Mouse (Mus musculus): ENCODE measurements around the gene P2ry6.

The P2ry6 gene

DNA sequence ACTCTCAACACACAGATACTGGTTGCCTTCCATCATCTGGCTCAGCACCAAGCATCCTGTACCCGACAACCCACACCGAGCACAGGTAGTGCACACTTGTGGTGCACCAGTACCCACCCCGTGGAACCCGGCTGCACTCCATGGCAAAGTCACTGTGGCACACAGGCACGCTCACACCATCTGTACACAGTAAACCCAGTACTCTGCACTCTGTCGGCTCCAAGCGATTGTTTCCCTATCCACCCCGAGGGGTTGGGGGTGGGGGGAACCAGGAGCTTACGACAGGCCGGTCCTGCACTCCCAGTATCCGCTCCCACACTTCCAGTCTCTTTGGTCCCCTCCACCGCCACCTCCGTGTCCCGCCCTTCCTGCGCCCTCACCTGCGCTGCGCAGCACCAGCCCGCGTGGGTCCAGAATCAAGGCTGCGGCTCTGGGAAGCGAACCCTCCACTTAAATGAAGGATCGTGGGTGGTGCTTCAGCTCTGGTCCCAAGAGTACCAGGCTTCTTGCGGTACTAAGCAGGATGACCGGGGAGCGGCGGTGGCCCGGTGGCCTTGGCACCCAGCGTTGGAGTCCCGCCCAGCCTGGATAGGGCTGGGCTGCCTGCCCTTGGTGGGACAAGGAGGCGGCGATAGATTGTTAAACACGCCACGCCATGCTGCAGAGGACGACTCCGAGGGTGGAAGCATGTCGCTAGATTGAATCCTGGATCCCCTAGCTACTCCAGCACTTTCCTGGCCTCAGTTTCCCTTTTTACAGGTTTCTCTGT lies at the start of gene P2ry6:
Gene P2ry6, minus strand, starts transcription at position 515 of the 769 bp plus-strand sequence.
- no peak for DNase-seq (ENCODE audit: low read depth, low spot score)

DNA sequence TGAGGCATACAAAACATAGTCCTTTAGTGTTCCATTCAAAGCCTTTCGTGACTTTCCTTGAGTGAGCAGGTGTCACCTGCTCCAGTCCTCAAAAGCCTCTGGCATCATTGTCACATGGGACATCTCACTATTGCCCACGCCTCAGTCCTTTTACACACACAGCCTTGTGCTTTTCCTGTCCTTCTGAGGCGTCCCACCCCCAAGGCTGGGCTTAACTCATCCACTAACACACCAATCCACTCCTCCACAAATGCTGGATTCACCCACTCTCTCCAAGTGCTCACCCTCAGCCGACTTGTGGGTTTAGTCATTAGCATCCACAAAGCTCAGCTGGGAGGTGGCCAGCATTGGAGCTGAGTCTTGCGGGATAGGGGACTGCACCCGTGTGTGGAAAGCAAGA lies 43.0 kb upstream of the P2ry6 start:
- no peak for DNase-seq (ENCODE audit: low read depth, low spot score)

DNA sequence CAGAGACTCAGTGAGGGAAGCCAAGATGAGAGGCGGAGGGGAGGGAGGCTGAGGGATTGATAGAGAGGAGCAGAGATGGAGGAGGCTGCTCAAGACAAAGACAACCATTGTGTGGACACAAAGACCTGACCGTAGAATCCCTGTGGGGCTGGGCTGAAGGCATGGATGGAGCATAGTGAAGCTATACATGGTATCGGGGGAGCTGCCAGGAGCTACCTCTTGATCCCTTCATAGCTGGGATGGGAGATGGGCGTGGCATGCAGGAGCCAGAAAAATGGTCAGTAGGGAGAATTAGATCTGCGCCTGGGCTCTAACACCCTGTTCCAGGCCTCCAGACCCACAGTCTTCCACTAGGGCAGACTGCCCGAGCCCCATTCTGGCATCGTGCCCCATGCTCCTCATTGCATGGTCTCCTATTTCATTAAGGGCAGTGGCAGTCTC lies 42.6 kb upstream of the P2ry6 start:
- DNase-seq (ENCODE audit: low read depth, low spot score), result no peak

DNA sequence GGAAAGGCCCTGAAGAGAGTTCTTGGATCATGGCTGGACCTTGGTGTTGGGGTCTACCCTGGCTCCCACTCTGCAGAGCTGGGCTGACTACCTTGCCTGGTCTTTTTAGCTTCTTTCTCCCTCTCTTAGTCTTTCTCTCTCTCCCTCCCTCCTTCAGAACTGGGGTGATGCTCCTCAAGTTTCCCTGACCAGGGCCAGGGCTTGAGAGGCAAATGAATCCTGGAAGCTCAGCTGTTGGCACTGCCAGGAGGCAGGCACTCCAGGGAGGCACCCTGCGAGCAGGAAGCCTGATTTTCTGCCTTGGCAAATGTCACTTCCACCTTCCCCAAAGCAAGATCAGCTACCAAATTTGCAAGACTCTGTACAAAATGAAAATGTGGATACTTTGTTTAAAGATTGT lies 40.5 kb upstream of the P2ry6 start:
- no peak for DNase-seq (ENCODE audit: low read depth, low spot score)

DNA sequence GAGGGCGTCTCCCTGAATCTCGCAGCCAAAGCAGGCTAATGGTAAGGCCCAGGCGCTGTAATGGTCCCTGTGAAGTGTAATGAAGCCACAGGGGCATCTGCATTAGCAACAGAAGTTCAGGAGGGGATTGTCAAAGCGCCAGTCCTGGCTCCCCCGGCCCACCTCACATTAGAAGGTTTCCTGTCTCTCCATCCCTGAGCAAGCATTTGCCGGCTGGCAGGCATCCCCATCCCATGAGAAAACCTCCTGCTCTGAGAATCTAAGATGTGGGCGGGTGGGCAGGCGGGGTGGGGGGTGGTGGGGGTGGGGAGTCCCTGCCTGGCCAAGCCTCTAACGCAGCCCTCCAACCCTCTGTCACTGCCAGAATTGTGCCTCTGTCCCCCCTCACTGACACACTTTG lies 39.6 kb upstream of the P2ry6 start:
- DNase-seq (ENCODE audit: low read depth, low spot score), result no peak

DNA sequence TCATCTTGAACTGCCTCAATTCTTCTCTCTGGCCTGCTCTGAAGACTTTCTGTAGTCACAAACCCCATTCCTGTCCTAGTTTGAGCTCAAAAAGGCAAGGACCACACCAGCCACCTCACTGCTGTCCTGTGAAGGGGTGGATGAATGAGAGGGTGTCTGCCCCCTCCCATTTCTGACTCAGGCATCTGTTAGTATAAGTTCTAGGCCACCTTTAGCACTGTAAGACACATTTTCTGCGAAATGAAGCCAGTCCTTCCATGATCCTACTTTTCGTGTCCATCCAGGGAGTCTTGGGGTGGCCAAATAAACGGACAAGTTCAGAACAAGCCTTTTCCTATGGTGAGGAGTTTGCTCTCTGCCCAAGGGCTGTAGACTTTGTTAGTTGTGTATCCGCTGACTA lies 38.1 kb upstream of the P2ry6 start, which contains the start of gene P2ry2:
Gene P2ry2, minus strand, starts transcription at position 326 of the 400 bp plus-strand sequence.
- DNase-seq (ENCODE audit: low read depth, low spot score), result no peak

DNA sequence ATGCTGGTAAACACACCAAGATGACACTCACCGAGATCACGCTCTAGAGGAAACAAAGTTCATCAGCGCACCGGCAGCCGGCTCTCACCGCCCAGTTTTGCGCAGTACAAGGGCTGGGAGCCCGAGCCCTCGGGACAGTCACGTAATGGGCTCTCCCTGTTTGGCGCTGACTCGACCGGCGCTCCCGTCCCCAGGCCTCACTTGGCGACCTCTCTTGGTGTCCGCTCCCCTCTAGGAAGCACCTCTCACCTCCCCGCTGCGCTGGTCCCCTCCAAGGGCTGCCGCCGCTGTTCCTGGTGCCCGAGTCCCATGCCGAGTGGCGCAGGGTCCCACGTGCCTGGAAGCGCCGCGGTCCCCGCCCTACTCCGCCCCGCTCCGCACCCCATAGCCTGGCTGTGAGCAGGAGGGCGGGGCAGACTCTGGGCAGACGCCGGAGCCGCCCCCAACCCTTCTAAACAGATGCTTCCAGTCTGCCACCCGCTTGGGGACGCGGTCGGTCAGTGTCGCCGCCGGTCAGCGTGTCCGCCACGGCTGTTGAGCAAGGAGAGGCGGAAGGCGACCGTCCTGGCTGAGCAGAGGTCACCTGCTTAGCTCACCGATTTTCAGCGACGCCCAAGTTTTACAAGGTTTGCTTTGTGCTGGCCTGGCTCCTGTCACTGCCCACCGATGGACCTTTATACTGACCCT lies 37.4 kb upstream of the P2ry6 start:
- DNase-seq (ENCODE audit: low read depth, low spot score), result no peak

DNA sequence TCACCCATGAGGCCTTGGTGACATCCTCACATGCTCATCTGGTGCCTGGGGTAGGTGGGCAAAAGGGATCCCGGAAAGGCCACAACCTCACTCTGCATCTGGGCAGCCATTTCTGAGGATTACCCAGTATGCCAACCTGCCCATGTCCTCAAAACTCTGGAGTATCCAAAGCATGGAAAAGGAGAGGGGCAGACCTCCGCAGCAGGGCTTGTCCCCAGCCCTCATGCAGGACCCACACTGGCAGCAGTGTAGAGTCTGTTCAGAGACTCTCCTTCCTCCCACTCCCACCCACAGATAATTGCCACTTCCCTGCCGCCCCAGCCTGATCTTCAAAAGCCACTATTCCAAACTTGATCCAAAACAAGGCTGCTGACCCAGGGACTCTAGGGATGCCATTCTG lies 36.3 kb upstream of the P2ry6 start:
- no peak for DNase-seq (ENCODE audit: low read depth, low spot score)

DNA sequence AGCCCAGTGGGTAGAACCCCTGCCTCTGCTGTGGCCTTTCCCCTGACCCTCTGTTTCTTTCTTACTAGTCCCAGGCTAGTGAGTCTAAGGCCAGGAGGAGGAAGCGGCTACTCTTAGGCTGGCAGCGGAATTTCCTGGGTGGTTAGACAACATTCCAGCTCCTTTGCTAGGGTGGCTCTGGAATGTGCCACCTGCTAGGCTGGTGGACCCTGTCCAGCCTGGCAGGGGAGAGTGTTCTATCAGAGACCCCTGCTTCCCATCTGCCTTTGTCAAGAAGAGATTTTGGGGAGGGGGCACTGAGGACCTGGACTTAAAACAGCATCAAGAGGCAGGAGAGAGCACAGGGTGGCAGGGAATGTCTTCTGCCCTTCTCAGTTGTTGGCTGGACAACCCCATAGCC lies 31.8 kb upstream of the P2ry6 start:
- no peak for DNase-seq (ENCODE audit: low read depth, low spot score)

DNA sequence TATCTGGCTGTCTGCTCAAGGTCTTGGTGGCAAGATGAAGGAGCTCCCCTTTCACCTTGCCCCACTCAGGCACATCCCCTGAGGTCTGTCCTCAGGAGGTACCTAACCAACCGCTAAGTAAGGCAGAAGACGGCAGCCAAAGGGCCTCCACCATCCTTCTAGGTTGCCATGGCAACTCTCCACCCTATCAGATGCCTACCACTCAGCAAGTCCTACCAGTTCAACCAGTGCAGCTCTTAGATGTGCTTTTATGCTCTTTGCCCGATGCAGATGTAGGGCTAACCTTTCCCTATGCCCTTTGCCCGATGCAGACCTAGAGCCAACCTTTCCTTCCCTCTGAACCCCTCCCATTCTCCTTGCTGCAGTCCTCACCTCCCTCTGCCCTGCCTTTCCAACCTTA lies 30.7 kb upstream of the P2ry6 start:
- no peak for DNase-seq (ENCODE audit: low read depth, low spot score)

DNA sequence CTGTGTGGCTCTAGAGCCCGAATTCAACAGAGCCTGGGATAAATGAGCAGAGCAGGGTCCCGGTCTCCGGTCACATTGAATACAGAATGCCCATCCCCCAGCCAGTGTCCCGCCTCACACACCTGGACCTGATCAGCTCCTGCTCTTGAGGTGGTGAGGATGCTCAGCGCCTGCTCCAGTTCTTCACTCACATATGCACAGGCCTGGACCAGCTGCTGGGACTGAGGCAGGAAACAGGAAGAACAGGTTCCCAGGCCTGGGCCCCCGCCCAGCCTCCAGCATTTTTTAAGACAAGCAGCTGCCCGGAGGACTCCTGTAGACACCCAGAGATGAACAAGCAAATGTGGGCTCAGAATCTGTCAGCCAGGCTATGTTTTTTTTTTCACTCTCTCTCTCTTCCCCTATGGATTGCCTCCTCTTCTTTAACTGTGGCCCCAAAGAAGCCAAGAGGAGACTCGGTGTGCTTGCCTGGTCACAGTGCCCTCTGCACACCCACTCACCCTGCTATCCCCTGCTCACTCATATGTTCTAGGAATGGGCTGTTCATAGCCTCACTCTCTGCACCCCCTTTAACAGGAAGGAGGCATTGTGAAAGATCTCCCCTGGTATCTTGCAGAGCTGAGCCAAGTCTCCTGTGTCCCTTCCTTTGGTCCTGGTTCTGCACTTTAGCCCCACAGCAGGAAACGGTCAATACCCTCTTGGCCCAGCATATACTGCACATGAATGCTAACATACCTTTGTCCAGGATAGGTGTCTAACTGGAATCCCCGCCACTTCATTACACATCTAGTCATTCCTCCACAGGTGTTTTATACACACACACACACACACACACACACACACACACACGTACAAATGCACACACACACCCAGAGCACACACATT lies 29.2 kb upstream of the P2ry6 start:
- no peak for DNase-seq (ENCODE audit: low read depth, low spot score)

DNA sequence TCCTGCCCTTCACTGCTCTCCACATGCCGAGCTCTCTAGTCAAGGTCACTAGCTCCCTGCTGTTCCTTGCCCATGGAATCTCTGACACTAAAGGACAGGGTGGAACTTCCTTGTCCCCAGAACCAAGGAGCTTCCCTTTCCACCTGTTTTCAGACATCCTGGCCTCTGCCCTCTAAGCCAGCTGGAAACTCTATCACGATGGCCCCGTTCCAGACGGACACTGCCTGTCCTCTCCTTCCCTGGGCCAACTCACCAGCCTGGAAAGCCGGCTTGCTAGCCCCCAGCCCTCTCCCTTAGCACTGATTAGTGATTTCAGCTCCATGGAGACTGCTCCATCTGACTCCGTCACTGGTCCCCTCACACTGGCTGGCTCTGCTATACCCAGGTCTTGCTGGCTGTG lies 27.8 kb upstream of the P2ry6 start:
- no peak for DNase-seq (ENCODE audit: low read depth, low spot score)

DNA sequence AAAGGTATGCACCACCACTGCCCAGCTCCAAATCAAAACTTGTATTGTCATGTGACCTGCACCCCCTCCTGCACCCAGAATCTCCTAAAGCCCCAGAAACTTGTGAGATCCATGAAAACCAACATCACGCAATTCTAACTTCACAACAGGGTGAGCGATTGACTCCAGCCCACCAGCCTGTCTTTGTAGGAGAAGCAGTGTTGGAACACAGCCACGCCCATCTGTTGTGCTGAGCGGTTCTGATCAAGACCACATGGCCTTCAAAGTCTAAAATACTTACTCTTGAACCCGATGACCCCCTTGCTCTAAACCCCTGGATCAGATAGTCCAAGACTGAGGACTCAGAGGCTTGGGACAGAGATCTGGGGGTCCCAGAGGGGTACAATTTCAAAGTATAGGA lies 25.2 kb upstream of the P2ry6 start:
- no peak for DNase-seq (ENCODE audit: low read depth, low spot score)

DNA sequence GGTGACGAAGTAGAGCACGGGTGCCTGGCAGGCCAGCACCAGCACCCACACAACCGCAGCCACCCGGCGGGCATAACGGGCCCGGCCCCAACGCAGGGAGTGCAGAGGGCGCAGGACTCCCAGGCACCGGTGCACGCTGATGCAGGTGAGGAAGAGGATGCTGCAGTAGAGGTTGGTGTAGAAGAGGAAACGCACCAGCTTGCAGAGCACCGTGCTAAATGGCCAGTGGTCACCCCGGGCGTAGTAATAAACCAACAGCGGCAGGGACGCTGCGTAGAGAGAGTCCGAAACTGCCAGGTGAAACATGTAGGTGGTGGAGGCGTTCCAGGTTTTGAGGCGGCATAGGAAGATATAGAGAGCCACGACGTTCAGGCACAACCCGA lies 24.1 kb upstream of the P2ry6 start:
- no peak for DNase-seq (ENCODE audit: low read depth, low spot score)

DNA sequence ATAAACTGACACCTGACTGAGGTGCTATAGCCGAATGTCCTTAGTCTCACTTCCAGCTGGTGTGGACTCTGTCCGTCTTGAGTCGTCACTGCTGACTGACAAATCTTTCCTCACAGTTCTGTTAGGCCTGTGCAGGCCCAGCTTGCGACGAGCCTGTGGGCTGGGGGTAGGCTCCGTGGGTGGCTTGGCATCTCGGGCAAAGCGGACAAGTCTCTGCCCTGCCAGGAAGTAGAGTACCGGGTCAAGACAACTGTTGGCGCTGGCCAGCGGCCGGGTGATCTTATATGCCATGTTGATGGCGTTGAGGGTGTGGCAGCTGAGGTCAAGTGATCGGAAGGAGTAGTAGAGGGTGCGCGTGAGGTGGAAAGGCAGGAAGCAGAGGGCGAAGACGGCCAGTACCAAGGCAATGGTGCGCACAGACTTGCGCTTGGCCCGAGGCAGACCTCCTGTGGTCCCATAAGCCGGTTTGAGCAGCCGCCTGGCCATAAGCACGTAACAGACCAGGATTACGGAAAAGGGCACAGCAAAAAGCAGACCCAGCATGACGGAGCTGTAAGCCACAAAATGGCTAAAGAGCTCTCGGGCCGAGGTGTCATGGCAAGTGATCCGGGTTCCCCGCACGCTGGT lies 23.6 kb upstream of the P2ry6 start:
- DNase-seq (ENCODE audit: low read depth, low spot score), result no peak

DNA sequence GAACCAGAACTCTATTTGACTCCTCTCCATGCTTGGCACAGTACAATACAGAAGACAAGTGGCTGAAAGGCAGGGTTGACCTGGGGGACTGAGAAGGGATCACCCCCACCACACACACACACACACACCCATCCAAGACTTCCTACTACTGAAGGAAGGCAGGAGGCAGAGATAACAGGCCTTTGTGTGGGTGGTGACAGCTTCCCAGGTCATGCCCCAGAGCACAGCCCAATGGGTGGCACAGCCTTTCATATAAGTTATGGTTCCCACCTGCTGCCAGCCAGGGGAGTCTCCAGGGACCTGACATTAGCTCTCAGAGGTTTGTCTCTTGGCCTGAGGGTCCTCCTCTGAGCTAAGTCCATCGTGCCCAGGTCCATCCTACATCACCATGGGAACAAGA lies 22.8 kb upstream of the P2ry6 start:
- DNase-seq (ENCODE audit: low read depth, low spot score), result no peak

DNA sequence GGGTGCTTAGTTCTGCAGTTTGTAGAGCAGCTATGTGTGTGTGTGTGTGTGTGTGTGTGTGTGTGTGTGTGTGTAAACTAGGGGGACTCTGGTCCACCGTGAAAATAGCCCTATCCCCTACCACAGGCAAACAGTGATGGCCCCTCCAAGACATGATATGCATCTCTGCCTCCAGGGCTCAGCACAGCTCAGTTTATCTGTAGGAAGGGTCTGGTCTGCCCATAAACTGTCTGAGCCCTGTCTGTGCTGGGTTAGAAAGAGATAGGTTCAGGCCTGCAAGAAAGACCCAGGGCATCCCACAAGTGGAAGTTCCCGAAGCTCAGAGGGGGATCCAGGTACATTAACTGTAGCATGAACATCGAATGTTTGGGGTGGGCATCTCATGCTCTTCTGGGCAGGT lies 21.5 kb upstream of the P2ry6 start:
- DNase-seq (ENCODE audit: low read depth, low spot score), result no peak

DNA sequence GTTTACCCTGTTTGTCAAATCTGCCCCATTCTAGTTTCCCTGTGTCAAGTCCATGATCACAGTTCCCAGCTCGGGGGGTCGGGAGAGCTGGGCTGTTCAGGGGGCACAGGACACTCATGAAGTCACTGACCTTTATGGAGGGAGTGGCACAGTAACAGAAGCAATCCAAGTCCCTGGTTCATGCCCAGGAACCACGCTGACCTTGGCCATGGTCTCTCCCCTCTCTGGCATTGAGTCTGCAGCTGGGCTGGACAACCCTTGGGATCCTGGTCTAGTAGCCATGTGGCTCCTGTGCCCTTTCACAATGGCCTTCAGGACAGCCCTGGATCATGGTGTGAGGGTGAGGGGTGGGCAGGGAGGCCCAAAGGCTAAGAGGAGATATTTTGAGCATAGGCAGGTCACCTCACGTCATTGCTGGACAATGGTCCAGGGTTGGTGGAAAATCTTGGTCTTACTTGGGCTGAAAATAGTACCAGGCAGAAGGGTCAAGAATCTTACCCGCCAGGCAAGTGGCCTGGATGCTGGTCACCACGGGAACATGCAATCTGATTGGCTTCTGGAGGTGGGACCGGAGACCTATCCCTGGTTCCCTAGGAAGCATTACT lies 20.9 kb upstream of the P2ry6 start:
- DNase-seq (ENCODE audit: low read depth, low spot score), result no peak

DNA sequence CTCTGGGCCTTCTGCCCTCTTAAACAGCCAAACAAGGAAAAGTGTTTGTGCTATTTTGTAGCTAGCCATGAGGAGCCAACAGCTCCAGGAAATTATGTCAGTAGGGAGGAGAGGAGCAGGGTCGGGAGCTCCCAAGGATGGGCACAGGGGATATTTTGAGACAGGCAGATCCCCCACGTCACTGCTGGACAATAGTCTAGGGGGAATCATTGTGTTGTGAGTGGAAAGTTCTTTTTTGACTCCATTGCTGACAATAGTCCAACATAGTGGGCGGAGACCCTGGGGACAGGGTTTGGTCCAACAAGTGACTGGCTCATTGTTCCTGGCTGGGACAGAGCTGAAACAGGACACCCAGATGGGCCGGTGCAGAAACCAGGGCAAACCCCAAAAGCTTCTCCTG lies 18.7 kb upstream of the P2ry6 start:
- DNase-seq (ENCODE audit: low read depth, low spot score), result no peak

DNA sequence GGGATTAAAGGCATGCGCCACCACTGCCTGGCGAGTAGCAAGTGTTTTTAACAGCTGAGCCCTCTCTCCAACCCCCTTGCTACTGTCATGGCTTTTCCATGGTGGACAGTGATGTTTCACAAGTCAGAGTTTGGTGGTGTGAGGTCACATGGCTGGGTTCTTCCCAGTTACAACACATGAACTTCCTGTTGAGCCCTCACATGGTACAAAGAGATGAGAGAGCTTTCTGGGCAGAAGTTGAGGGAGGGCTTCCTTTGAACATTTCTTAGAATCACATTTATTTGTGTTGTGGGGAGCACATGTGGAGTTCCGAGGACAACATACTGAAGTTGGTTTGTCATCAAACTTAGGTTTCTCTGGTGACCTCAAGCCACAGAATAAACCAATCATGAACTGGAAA lies 17.5 kb upstream of the P2ry6 start:
- DNase-seq (ENCODE audit: low read depth, low spot score), result no peak

DNA sequence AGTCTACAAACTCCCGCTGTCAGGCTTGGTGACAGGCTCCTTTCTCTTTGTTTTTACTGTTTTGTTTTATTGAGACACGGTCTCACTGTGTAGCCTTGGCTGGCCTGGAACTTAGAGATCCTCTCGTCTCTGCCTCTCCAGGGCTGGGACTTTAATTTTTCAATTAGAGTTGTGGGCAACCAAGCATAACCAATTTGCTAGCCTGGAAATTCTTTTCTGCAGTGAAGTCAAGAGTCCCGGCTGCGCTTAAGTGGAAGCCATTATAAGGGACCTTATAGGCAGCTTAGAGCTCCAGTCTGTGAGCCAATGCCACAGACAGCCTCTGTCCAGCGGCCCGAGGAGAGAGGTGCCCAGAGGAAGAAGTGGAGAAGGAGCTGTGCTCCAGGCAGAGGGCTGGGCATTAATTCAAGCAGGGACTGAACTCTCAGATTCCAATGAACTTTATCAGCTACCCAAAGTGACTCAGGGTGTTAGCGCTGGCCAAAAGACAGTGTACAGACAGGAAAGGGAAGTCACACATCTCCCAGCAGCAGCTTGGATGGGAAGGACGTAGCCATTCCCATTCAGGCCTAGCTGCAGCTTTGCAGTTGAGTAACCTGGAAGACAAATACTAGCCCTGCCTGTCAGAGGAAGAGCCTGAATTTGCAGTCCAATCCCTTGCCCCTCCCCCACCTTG lies 16.3 kb upstream of the P2ry6 start:
- DNase-seq (ENCODE audit: low read depth, low spot score), result no peak

Data from retina, postnatal 7 days (tissue).